Mouse (Mus musculus): Measurements from ENCODE around the gene Nit2.

GRCm38 (mm10) chr16:57182037-57182436 lies 14.9 kb upstream of the Nit2 start:
- no peak for TF ChIP-seq CTCF (IDR thresholded peaks at IDR 0.05; ENCODE audit: extremely low read depth, insufficient read depth, low read length)
- TF ChIP-seq POLR2A (IDR thresholded peaks at IDR 0.05; ENCODE audit: extremely low read depth, insufficient read depth, low read length): no peak
